Mouse (Mus musculus) heart, adult 2 months (tissue): Measurements from ENCODE around the gene Capn7.

Experiments
- CTCF ChIP-seq: fragments of 200-600 bp; IDR thresholded peaks from 2 replicates; pipeline ENCODE4 v1.8.1; 2022; ENCODE audit warnings: antibody characterized with exemption, mild to moderate bottlenecking, moderate library complexity
- EP300 ChIP-seq: fragments of 200-500 bp; IDR thresholded peaks from 2 replicates; pipeline ENCODE4 v1.6.1; 2011; ENCODE audit warnings: low read depth, low read length, control low read depth; ENCODE audit not compliant: insufficient read depth
- POLR2A ChIP-seq: fragments of 200-500 bp; IDR thresholded peaks from 2 replicates; pipeline ENCODE4 v1.6.1; 2011; ENCODE audit warnings: mild to moderate bottlenecking, low read depth, low read length, control low read depth; ENCODE audit not compliant: insufficient read depth

GRCm38 (mm10) chr14:31327681-31328080 lies 8.8 kb upstream of the Capn7 start:
- TF ChIP-seq CTCF (peak; percentile 33), EP300 (no peak), POLR2A (no peak)
